In the genomic region with DNA sequence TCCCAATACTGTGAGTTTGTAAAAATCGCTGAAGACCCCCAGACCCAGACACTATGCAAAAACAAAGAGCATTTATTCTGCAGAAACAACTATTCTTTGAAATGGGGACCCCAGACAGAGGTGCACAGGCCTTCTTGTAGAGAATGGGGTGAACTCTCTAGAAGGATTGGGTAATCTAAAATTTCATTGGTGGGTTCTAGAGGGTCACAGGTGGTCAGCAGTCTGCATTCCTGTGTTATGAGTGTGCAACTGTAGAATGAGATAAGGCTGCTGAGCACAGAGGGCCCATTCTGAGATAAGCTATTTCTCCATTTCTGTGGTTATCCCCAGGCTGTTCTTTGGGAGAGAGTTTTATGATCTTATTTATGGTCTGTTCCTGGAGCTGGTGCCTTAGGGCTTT, we compare ENCODE assay signal across 21 mouse cellular contexts. TPM values are rescaled to one million over a fixed set of nuclear protein-coding genes. Genes with fewer than 3 reads are reported as not detected.
DNase-seq lines count a peak whose midpoint lies in the region; ATAC-seq and TF ChIP-seq lines count a peak whose summit lies in the region.
"Had no signal": no experiment of that assay in that cellular context is flagged by ENCODE, and none has a peak within 500 bp of the region (broad histone marks: within the 10 kb centered on the region; RNA-seq: fewer than 3 reads in every experiment).

No protein-coding gene starts in this region.

- no peak for TF ChIP-seq POLR2A in ES-Bruce4 (IDR thresholded peaks at IDR 0.05; ENCODE audit: insufficient read depth, low read length)

- ATAC-seq in granulocyte monocyte progenitor cell, adult 5-6 weeks (replicated peaks; ENCODE audit: poor library complexity, severe bottlenecking) = peak; percentile 45
- ATAC-seq in liver, embryonic 16.5 days (ENCODE audit: low read depth) = peak; percentile 79

- H3K36me3 ChIP-seq in ES-Bruce4 (ENCODE audit: control insufficient read depth, insufficient read depth, low read length, poor library complexity, severe bottlenecking) = peaks cover 12% of the 10 kb centered on the region
- no peaks in the 10 kb centered on the region for H3K36me3 ChIP-seq in liver, embryonic 16.5 days (ENCODE audit: control insufficient read depth, insufficient read depth)
- H3K36me3 ChIP-seq: embryonic facial prominence, embryonic 13.5 days; limb, embryonic 15.5 days; midbrain, embryonic 12.5 days; neural tube, embryonic 13.5 days had no signal

- H3K27me3 ChIP-seq in ES-Bruce4 (ENCODE audit: control insufficient read depth, insufficient read depth, low read length, poor library complexity, severe bottlenecking) = no peaks in the 10 kb centered on the region
- no peaks in the 10 kb centered on the region for H3K27me3 ChIP-seq in liver, embryonic 16.5 days (ENCODE audit: control insufficient read depth, insufficient read depth, low read depth, low read length)
- H3K27me3 ChIP-seq: embryonic facial prominence, embryonic 13.5 days; limb, embryonic 15.5 days; midbrain, embryonic 12.5 days; neural tube, embryonic 13.5 days had no signal

- TF ChIP-seq CTCF in ES-Bruce4 (IDR thresholded peaks at IDR 0.05; ENCODE audit: low read depth, low read length) = no peak

- 24% methylated on average over 1 of the region's 1 CpGs for WGBS in liver, embryonic 16.5 days (ENCODE audit: insufficient replicate concordance)

- no peak overlapping the region for H3K4me2 ChIP-seq in liver, embryonic 16.5 days (ENCODE audit: low read depth, low read length)
- H3K4me2 ChIP-seq: embryonic facial prominence, embryonic 13.5 days; hindbrain, embryonic 14.5 days; limb, embryonic 15.5 days; midbrain, embryonic 12.5 days; neural tube, embryonic 13.5 days had no signal

- no peak for TF ChIP-seq EP300 in ES-Bruce4 (IDR thresholded peaks at IDR 0.05; ENCODE audit: insufficient read depth, low read depth, low read length)

- H3K9ac ChIP-seq in ES-Bruce4 (ENCODE audit: low read depth, poor library complexity, severe bottlenecking) = peak overlapping the region; percentile 66; the same call in 1 of the 2 replicates
- no peak overlapping the region for H3K9ac ChIP-seq in liver, embryonic 16.5 days (ENCODE audit: low read depth, low read length)
- H3K9ac ChIP-seq: embryonic facial prominence, embryonic 13.5 days; hindbrain, embryonic 14.5 days; limb, embryonic 15.5 days; midbrain, embryonic 12.5 days; neural tube, embryonic 13.5 days had no signal

- no peak overlapping the region for H3K4me3 ChIP-seq in ES-Bruce4 (ENCODE audit: low read depth, low read length)
- H3K4me3 ChIP-seq in liver, embryonic 16.5 days (ENCODE audit: low read depth, low read length) = no peak overlapping the region
- H3K4me3 ChIP-seq: embryonic facial prominence, embryonic 13.5 days; limb, embryonic 15.5 days; midbrain, embryonic 12.5 days; neural tube, embryonic 13.5 days had no signal

- H3K27ac ChIP-seq in ES-Bruce4 (ENCODE audit: insufficient read depth, low read length) = peak overlapping the region; percentile 64
- H3K27ac ChIP-seq in liver, embryonic 16.5 days (ENCODE audit: low read length) = no peak overlapping the region
- H3K27ac ChIP-seq: embryonic facial prominence, embryonic 13.5 days; hindbrain, embryonic 14.5 days; limb, embryonic 15.5 days; midbrain, embryonic 12.5 days; neural tube, embryonic 13.5 days had no signal

- H3K4me1 ChIP-seq in ES-Bruce4 (ENCODE audit: control insufficient read depth, insufficient read depth, low read length) = peaks cover 4% of the 10 kb centered on the region
- H3K4me1 ChIP-seq in liver, embryonic 16.5 days (ENCODE audit: control insufficient read depth, low read depth, low read length) = no peaks in the 10 kb centered on the region; the same call in 1 of the 2 replicates
- H3K4me1 ChIP-seq: embryonic facial prominence, embryonic 13.5 days; limb, embryonic 15.5 days; neural tube, embryonic 13.5 days had no signal

- peak; percentile 35 for DNase-seq in heart, adult 11 months
- DNase-seq in heart, postnatal 10 days = no peak
- DNase-seq in retina, postnatal 1 day = no peak
- DNase-seq in embryo, embryonic 10.5 days (ENCODE audit: low spot score) = no peak
- DNase-seq in left cerebral cortex, adult 11 months (ENCODE audit: low spot score) = no peak
- DNase-seq: adrenal gland, adult 2 months; cerebellum, adult 11-12 months; gastrocnemius, postnatal 10 days; kidney, adult 18-20 months; kidney, postnatal 36 days; lung, postnatal 36 days; right cerebral cortex, postnatal 4 days; thymus, postnatal 4 days had no signal

- H3K9me3 ChIP-seq in ES-Bruce4 (replicated peaks; ENCODE audit: control insufficient read depth, insufficient read depth, low read length, poor library complexity, severe bottlenecking) = peaks cover 9% of the 10 kb centered on the region
- no peaks in the 10 kb centered on the region for H3K9me3 ChIP-seq in liver, embryonic 16.5 days (replicated peaks; ENCODE audit: control insufficient read depth, low read length)
- H3K9me3 ChIP-seq: embryonic facial prominence, embryonic 13.5 days; limb, embryonic 15.5 days; midbrain, embryonic 12.5 days had no signal

- intact Hi-C loops in heart, postnatal 10 days (cut with DNase I) = no loop called here

RNA-seq across cellular contexts. Expression of gene Tmbim4, which starts 33.3 kb away (rescaled TPM):
- 100 to 1,000 TPM in 1 of 2 experiments, 10 to 100 TPM in 1; 97.7 to 106 TPM for total RNA-seq in heart, postnatal 10 days (2021)
- 52.1 and 56.3 TPM in 2 replicates for polyA plus RNA-seq in ES-Bruce4 (2011; ENCODE audit: insufficient read depth, insufficient read length, low read depth, missing spikeins)
- 87.9 and 100 TPM in 2 replicates for total RNA-seq in granulocyte monocyte progenitor cell, adult 5-6 weeks (2014; fragmentation: Nextera tagmentation)
- total RNA-seq in granulocyte monocyte progenitor cell, adult 5-6 weeks (2017) = 100 and 140 TPM in 2 replicates
- 75.4 and 81.2 TPM in 2 replicates for polyA plus RNA-seq in liver, embryonic 16.5 days (2015; fragmentation: Nextera tagmentation; extraction: Ambion mirVana)

RNA-seq across cellular contexts. Expression of gene Irak3, which starts 33.9 kb away (rescaled TPM):
- total RNA-seq in heart, postnatal 10 days (2021) = 1 to 10 TPM; 3.4 to 4.2 TPM
- polyA plus RNA-seq in ES-Bruce4 (2011; ENCODE audit: insufficient read depth, insufficient read length, low read depth, missing spikeins) = 10.3 and 12.1 TPM in 2 replicates
- total RNA-seq in granulocyte monocyte progenitor cell, adult 5-6 weeks (2014; fragmentation: Nextera tagmentation) = 37.4 and 45.1 TPM in 2 replicates
- 21.7 and 24.0 TPM in 2 replicates for total RNA-seq in granulocyte monocyte progenitor cell, adult 5-6 weeks (2017)
- 1.6 and 1.8 TPM in 2 replicates for polyA plus RNA-seq in liver, embryonic 16.5 days (2015; fragmentation: Nextera tagmentation; extraction: Ambion mirVana)

RNA-seq across cellular contexts. Expression of gene Helb, which starts 55.3 kb away (rescaled TPM):
- 10 to 100 TPM; 10.6 to 12.0 TPM for total RNA-seq in heart, postnatal 10 days (2021)
- polyA plus RNA-seq in ES-Bruce4 (2011; ENCODE audit: insufficient read depth, insufficient read length, low read depth, missing spikeins) = 30.4 and 30.9 TPM in 2 replicates
- total RNA-seq in granulocyte monocyte progenitor cell, adult 5-6 weeks (2014; fragmentation: Nextera tagmentation) = 29.5 and 32.7 TPM in 2 replicates
- 35.3 and 39.7 TPM in 2 replicates for total RNA-seq in granulocyte monocyte progenitor cell, adult 5-6 weeks (2017)
- polyA plus RNA-seq in liver, embryonic 16.5 days (2015; fragmentation: Nextera tagmentation; extraction: Ambion mirVana) = 7.4 and 7.7 TPM in 2 replicates

RNA-seq across cellular contexts. Expression of gene Llph, which starts 58.8 kb away (rescaled TPM):
- total RNA-seq in heart, postnatal 10 days (2021) = 1 to 10 TPM; 7.8 to 8.3 TPM
- 53.7 and 62.6 TPM in 2 replicates for polyA plus RNA-seq in ES-Bruce4 (2011; ENCODE audit: insufficient read depth, insufficient read length, low read depth, missing spikeins)
- 73.4 and 83.8 TPM in 2 replicates for total RNA-seq in granulocyte monocyte progenitor cell, adult 5-6 weeks (2014; fragmentation: Nextera tagmentation)
- total RNA-seq in granulocyte monocyte progenitor cell, adult 5-6 weeks (2017) = 80.4 and 84.9 TPM in 2 replicates
- 19.2 and 21.9 TPM in 2 replicates for polyA plus RNA-seq in liver, embryonic 16.5 days (2015; fragmentation: Nextera tagmentation; extraction: Ambion mirVana)

Comparison
In these comparisons a context has a peak if more than half of its experiments do, and no peak if none do; other contexts are left out.
1. RNA of gene Irak3, which starts 33.9 kb away (total RNA-seq): 21.7 to 45.1 TPM in granulocyte monocyte progenitor cell, adult 5-6 weeks; 3.4 to 4.2 TPM in heart, postnatal 10 days; every median in the first group is over 4 times any median in the second.